Mouse (Mus musculus): ENCODE data around the gene Ociad1. TPM values are rescaled to one million over a fixed set of nuclear protein-coding genes. Genes with fewer than 3 reads are reported as not detected.

The Ociad1 gene
- 207 and 269 TPM in 2 replicates for polyA plus RNA-seq (2014; fragmentation: Nextera tagmentation; extraction: Ambion mirVana)

- H3K9me3 ChIP-seq (ENCODE audit: control insufficient read depth, low read length), result no peaks in the 10 kb centered on the region
- ATAC-seq (ENCODE audit: low FRiP score, low TSS enrichment), result peak; percentile 99
- no peaks in the 10 kb centered on the region for H3K27me3 ChIP-seq (ENCODE audit: control insufficient read depth, insufficient read depth, low read length)
- peak within 1 kb of the TSS; percentile 93 for H3K27ac ChIP-seq (replicated peaks; ENCODE audit: low read depth, low read length)
- H3K36me3 ChIP-seq (ENCODE audit: control insufficient read depth, insufficient read depth, low read length), result peaks cover 18% of the 10 kb centered on the region
- peak within 1 kb of the TSS; percentile 90 for H3K9ac ChIP-seq (replicated peaks; ENCODE audit: low read length)
- 0 out of 2 replicates have a peak, but pooled peaks cover 3% of the 10 kb centered on the region for H3K4me1 ChIP-seq (ENCODE audit: control insufficient read depth, insufficient read depth, low read length)
- H3K4me2 ChIP-seq (ENCODE audit: low read length), result peak within 1 kb of the TSS; percentile 80
- DNase-seq, result peak; percentile 99
- peak within 1 kb of the TSS; percentile 95 for H3K4me3 ChIP-seq (replicated peaks; ENCODE audit: low read depth, low read length)
- WGBS, result under 1% methylated on average over 58 of the region's 58 CpGs
Measured at GRCm38 (mm10) chr5:73292502-73293457, at the start of gene Ociad1. TSS of gene Ociad1 (plus strand) at chr5:73292784.

DNA sequence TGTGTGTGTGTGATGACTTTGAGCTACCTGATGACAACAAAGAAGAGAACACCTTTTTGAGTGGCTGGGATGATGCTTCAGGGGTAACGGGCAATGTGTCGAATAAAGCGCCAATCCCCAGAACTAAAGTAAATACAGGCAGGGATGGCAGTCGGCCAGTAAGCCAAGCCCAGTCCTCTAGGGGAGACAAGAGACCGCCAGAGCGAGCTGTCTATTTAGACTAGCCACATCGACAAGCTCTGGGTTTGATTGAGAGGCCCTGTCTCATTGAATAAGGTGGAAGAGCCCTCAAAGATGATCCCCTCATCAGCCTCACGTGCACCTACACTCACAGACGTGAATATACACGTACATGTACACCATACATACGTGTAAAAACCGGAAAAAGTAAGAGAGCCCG is 48.2 kb upstream of the Ociad1 start:
- 64% methylated on average over 13 of the region's 13 CpGs for WGBS
- Histone ChIP-seq H3K36me3 (ENCODE audit: control insufficient read depth, insufficient read depth, low read length) (no peaks in the 10 kb centered on the region), H3K27me3 (ENCODE audit: control insufficient read depth, insufficient read depth, low read length) (no peaks in the 10 kb centered on the region), H3K27ac (replicated peaks; ENCODE audit: low read depth, low read length) (no peak overlapping the region; the same call in 1 of the 2 replicates), H3K4me2 (ENCODE audit: low read length) (no peak overlapping the region), H3K4me3 (replicated peaks; ENCODE audit: low read depth, low read length) (no peak overlapping the region), H3K4me1 (ENCODE audit: control insufficient read depth, insufficient read depth, low read length) (0 out of 2 replicates have a peak, but pooled peaks cover 2% of the 10 kb centered on the region), H3K9ac (replicated peaks; ENCODE audit: low read length) (no peak overlapping the region), H3K9me3 (ENCODE audit: control insufficient read depth, low read length) (no peaks in the 10 kb centered on the region)
- peak; percentile 17; the same call in 1 of the 2 replicates for ATAC-seq (ENCODE audit: low FRiP score, low TSS enrichment)
- peak; percentile 82 for DNase-seq

DNA sequence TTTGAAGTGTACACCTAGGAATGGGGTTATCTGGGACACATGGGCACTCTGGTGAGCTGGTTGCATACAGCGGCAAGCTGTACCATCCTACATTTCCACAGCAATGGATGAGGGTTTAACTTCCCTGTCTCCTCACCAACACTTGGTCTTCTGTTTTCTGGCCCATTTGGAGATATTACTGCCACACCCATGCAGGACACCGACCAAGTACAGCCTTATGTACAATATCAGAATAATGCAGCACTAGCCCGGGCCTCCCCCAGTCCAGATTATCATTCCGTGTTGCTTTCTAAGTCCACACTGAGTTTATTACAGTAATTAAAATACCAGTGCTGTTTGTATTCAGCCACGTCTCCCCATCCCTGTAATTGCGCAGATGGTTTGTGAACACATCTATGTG is 46.2 kb upstream of the Ociad1 start:
- H3K4me2 ChIP-seq (ENCODE audit: low read length), result no peak overlapping the region
- H3K4me3 ChIP-seq (replicated peaks; ENCODE audit: low read depth, low read length), result no peak overlapping the region
- H3K27me3 ChIP-seq (ENCODE audit: control insufficient read depth, insufficient read depth, low read length), result no peaks in the 10 kb centered on the region
- H3K4me1 ChIP-seq (ENCODE audit: control insufficient read depth, insufficient read depth, low read length), result no peaks in the 10 kb centered on the region
- H3K9ac ChIP-seq (replicated peaks; ENCODE audit: low read length), result no peak overlapping the region
- no peaks in the 10 kb centered on the region for H3K9me3 ChIP-seq (ENCODE audit: control insufficient read depth, low read length)
- no peak overlapping the region for H3K27ac ChIP-seq (replicated peaks; ENCODE audit: low read depth, low read length)
- ATAC-seq (ENCODE audit: low FRiP score, low TSS enrichment) (no peak), DNase-seq (no peak)
- WGBS, result 94% methylated on average over 6 of the region's 6 CpGs
- no peaks in the 10 kb centered on the region for H3K36me3 ChIP-seq (ENCODE audit: control insufficient read depth, insufficient read depth, low read length)

DNA sequence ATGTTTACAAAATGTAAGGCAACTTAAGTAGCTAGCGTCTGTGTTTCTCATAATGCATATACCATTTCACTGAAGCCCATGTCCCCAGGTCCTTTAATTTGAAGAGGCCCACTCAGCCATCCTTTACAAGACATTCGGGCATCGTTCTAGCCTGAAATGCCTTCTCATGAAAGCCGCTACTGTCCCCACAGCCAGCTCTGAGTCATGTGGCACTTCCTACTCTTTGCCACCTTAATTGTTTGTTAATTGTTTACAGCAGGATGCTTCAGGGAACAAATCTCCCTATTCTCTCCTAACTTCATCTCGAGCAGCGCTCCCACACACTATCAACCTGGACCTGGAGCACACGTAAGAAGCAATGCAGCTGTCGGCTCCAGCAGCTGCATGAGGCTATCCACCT is 44.4 kb upstream of the Ociad1 start:
- Histone ChIP-seq H3K9ac (replicated peaks; ENCODE audit: low read length) (no peak overlapping the region), H3K4me1 (ENCODE audit: control insufficient read depth, insufficient read depth, low read length) (peaks cover 2% of the 10 kb centered on the region; the same call in 1 of the 2 replicates), H3K27me3 (ENCODE audit: control insufficient read depth, insufficient read depth, low read length) (no peaks in the 10 kb centered on the region), H3K36me3 (ENCODE audit: control insufficient read depth, insufficient read depth, low read length) (no peaks in the 10 kb centered on the region), H3K4me3 (replicated peaks; ENCODE audit: low read depth, low read length) (no peak overlapping the region), H3K27ac (replicated peaks; ENCODE audit: low read depth, low read length) (no peak overlapping the region), H3K9me3 (ENCODE audit: control insufficient read depth, low read length) (no peaks in the 10 kb centered on the region), H3K4me2 (ENCODE audit: low read length) (no peak overlapping the region)
- 87% methylated on average over 8 of the region's 8 CpGs for WGBS
- ATAC-seq (ENCODE audit: low FRiP score, low TSS enrichment), result no peak
- no peak for DNase-seq

GRCm38 (mm10) chr5:73249341-73249740 is 43.2 kb upstream of the Ociad1 start:
- Histone ChIP-seq H3K9ac (replicated peaks; ENCODE audit: low read length) (no peak overlapping the region), H3K4me3 (replicated peaks; ENCODE audit: low read depth, low read length) (no peak overlapping the region), H3K27me3 (ENCODE audit: control insufficient read depth, insufficient read depth, low read length) (no peaks in the 10 kb centered on the region), H3K9me3 (ENCODE audit: control insufficient read depth, low read length) (no peaks in the 10 kb centered on the region), H3K36me3 (ENCODE audit: control insufficient read depth, insufficient read depth, low read length) (no peaks in the 10 kb centered on the region), H3K4me1 (ENCODE audit: control insufficient read depth, insufficient read depth, low read length) (peaks cover 12% of the 10 kb centered on the region), H3K27ac (replicated peaks; ENCODE audit: low read depth, low read length) (no peak overlapping the region), H3K4me2 (ENCODE audit: low read length) (no peak overlapping the region)
- ATAC-seq (ENCODE audit: low FRiP score, low TSS enrichment) (no peak), DNase-seq (no peak)
- WGBS, result 96% methylated on average over 4 of the region's 4 CpGs

GRCm38 (mm10) chr5:73252739-73253138 is 39.8 kb upstream of the Ociad1 start:
- peaks cover 19% of the 10 kb centered on the region for H3K4me1 ChIP-seq (ENCODE audit: control insufficient read depth, insufficient read depth, low read length)
- no peak overlapping the region for H3K4me3 ChIP-seq (replicated peaks; ENCODE audit: low read depth, low read length)
- no peaks in the 10 kb centered on the region for H3K36me3 ChIP-seq (ENCODE audit: control insufficient read depth, insufficient read depth, low read length)
- no peak for DNase-seq
- H3K9me3 ChIP-seq (ENCODE audit: control insufficient read depth, low read length), result no peaks in the 10 kb centered on the region
- no peak for ATAC-seq (ENCODE audit: low FRiP score, low TSS enrichment)
- no peak overlapping the region; the same call in 1 of the 2 replicates for H3K9ac ChIP-seq (replicated peaks; ENCODE audit: low read length)
- H3K27me3 ChIP-seq (ENCODE audit: control insufficient read depth, insufficient read depth, low read length), result no peaks in the 10 kb centered on the region
- H3K4me2 ChIP-seq (ENCODE audit: low read length), result no peak overlapping the region
- H3K27ac ChIP-seq (replicated peaks; ENCODE audit: low read depth, low read length), result no peak overlapping the region

DNA sequence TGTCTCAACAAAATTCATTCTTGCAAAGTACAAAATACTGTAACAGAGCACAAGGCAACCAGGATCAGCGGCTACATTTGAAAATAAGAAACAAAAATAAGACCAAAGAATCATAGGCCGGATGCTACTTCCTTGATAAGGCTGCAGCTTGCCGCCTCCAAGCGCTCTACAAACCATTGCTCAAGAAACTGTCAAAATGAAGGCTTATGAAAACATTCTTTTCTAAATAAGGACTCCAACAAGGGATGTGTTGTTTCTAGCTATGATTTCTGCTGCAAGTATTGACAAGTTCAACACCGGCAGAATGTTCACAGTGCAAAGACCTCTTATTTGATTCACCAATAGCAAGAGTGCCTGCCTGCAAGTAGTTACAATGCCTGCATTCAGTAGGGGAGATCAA is 37.9 kb upstream of the Ociad1 start:
- Histone ChIP-seq H3K4me2 (ENCODE audit: low read length) (peak overlapping the region; percentile 71), H3K36me3 (ENCODE audit: control insufficient read depth, insufficient read depth, low read length) (no peaks in the 10 kb centered on the region), H3K9me3 (ENCODE audit: control insufficient read depth, low read length) (no peaks in the 10 kb centered on the region), H3K4me1 (ENCODE audit: control insufficient read depth, insufficient read depth, low read length) (peaks cover 19% of the 10 kb centered on the region), H3K27me3 (ENCODE audit: control insufficient read depth, insufficient read depth, low read length) (no peaks in the 10 kb centered on the region), H3K9ac (replicated peaks; ENCODE audit: low read length) (peak overlapping the region; percentile 89), H3K27ac (replicated peaks; ENCODE audit: low read depth, low read length) (peak overlapping the region; percentile 94; the same call in 1 of the 2 replicates), H3K4me3 (replicated peaks; ENCODE audit: low read depth, low read length) (peak overlapping the region; percentile 91)
- DNase-seq (peak; percentile 44), ATAC-seq (ENCODE audit: low FRiP score, low TSS enrichment) (no peak)
- WGBS, result 47% methylated on average over 5 of the region's 5 CpGs

DNA sequence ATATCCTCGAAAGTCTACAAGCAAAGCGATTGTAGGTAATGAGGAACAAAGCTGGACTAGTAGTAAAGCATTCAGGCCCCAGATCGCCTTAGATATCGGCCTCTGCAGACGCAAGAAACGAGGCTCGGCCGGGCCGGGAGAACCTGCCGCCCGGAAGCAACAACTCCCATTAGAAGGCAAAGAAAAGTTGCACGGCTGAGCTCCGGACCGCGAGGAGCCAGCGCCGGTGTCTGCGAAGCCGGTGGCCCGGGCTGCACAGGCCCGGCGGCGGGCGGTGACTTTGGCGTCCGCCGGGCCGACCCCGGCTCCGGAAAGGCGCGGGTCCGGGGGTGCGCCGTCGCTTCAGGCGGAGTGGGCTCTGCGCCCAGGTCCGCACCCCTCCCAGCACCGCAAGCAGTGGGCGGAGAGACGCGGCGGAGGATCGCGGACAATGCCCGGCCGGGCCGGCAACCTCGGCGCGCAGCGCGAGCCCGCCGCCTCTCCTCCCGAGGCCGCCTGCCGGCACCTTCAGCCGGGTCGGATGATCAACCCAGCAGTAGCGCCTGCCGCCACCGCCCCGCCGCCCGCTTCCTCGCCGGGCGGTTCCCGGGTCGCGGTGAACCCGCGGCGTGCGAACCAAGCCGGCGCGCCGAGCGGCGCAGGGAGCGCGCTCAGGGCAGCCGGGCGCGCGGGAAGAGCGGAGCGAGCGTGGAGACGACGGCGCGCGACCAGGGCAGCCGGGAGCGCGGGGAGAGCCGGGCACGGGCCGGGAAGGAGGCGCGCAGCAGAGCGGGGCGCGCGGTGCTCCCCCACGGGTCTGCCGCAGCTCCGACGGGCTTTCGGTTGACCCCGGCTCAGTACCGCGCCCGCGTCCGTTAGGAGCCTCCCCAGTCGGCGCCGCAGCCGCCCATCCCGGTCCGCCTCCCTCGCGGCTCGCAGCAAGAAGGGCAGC is 37.0 kb upstream of the Ociad1 start:
- DNase-seq (peak; percentile 89), ATAC-seq (ENCODE audit: low FRiP score, low TSS enrichment) (peak; percentile 51)
- Histone ChIP-seq H3K27ac (replicated peaks; ENCODE audit: low read depth, low read length) (peak overlapping the region; percentile 94), H3K4me1 (ENCODE audit: control insufficient read depth, insufficient read depth, low read length) (peaks cover 19% of the 10 kb centered on the region), H3K9me3 (ENCODE audit: control insufficient read depth, low read length) (no peaks in the 10 kb centered on the region), H3K36me3 (ENCODE audit: control insufficient read depth, insufficient read depth, low read length) (no peaks in the 10 kb centered on the region), H3K4me3 (replicated peaks; ENCODE audit: low read depth, low read length) (peak overlapping the region; percentile 91), H3K27me3 (ENCODE audit: control insufficient read depth, insufficient read depth, low read length) (no peaks in the 10 kb centered on the region), H3K9ac (replicated peaks; ENCODE audit: low read length) (peak overlapping the region; percentile 89), H3K4me2 (ENCODE audit: low read length) (peak overlapping the region; percentile 71)
- WGBS, result under 1% methylated on average over 121 of the region's 129 CpGs
